Mouse (Mus musculus) heart, postnatal 25 days (tissue): ENCODE data around the gene Gm648. TPM values are rescaled to one million over a fixed set of nuclear protein-coding genes. Genes with fewer than 3 reads are reported as not detected.
"Not testable (repeated sequence)": the region's sequence is repeated elsewhere in the genome, so short reads cannot be mapped to it uniquely, and the experiment has no call there.

ENCODE experiments used
- DNase-seq: peaks from one replicate; pipeline ENCODE4 v3.0.0; 2022; ENCODE audit warnings: low spot score
- intact Hi-C: fragments of 180-260 bp; cut with DNase I; formaldehyde crosslinking; loops from one replicate; pipeline ENCODE4 v1.15.1; 2025
- microRNA-seq: library from miRNA; unstranded; fragments of <30 nt; microRNA quantifications from one replicate; pipeline ENCODE4 v1.2.0, GENCODE M21; 2022
- total RNA-seq, 2 experiments: library from RNA; stranded (reverse); gene quantifications; 2 replicates each; pipeline ENCODE4 v1.2.3; 2021

The Gm648 gene
- total RNA-seq: not detected

- intact Hi-C loops: no loop called here
- DNase-seq: no peak
These were observed at the start of gene Gm648 for GRCm38 (mm10) chrX:56549506-56549905. Gm648 (minus strand) TSS chrX:56549606.

GRCm38 (mm10) chrX:56597887-56598640 is 48.7 kb upstream of the Gm648 start, which contains the start of gene Mmgt1:
Mmgt1 (minus strand) TSS chrX:56598069.
- intact Hi-C loops: loop anchor here (10.0 kb wide), 1 partner anchor 457 kb away; the partner anchor contains the start of gene Htatsf1
- DNase-seq: peak; percentile 91

DNA sequence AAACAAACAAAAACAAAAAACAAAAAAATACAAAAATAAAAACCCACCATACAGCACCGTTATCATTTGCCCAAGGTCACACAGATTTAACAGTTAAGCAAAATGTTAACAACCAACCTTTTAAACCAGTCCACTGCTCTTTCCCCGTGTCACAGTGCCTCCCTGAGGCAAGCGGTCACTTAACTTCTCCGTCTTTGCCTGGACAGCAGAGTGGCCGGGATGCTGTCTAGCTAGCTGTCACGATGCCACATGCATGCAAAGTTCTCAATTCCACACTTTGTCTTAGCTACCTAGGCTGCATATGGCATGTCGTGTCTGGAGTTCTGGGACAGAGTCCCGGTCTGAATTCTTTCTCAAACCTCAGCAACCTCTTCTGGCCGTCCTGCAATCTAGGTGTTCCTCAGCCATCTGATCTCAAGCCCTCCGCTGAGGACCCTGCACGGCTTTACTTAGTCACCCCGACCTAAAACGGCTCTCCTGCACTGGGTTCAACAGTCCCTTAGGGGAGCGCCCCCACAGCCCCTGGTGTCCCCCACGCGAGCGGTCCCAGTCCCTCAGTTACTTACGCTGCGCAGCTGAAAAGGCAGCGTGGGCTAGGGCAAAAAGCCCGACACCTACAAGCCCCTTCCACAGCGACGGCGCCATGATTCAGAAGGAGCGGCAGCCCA is 47.9 kb upstream of the Gm648 start:
- intact Hi-C loops: loop anchor here (10.0 kb wide), 1 partner anchor 457 kb away; the partner anchor contains the start of gene Htatsf1
- no peak for DNase-seq

DNA sequence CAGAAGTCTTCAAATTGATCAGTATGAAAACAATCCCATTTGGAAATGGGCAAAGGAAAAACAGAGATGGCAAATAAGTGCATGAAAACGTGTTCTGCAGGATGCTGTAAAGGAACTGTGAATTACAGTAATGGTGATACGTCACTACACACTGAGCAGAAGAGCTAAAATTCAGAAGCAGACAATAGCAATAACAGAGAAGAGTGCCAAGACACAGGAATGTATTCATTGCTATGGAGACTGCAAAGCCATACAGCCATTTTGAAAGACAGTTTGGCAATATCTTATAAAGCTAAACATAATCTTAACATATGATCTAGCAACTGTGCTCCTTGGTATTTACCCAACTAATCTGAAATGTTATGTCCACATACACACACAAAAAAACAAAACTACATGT is 28.8 kb upstream of the Gm648 start:
- no peak for DNase-seq
- intact Hi-C loops: no loop called here

DNA sequence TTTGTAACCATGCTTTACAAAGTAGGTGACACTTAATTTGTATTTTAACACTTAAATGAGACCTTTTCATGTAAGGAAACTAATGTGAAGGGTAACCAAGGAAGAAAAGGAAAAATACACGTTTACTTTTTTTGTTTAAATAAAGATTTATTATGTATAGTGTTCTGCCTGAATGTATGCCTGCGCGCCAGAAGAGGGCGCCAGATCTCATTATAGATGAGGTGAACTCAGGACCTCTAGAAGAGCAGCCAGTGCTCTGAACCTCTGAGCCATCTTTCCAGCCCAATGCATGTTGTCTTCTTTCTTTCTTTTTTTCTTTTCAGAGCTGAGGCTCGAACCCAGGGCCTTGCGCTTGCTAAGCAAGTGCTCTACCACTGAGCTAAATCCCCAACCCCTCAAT is 23.1 kb upstream of the Gm648 start:
- intact Hi-C loops: loop anchor here (5.0 kb wide), 1 partner anchor 265 kb away; no protein-coding TSS in a partner anchor
- DNase-seq: no peak

- intact Hi-C loops: no loop called here
- no peak for DNase-seq
These were observed 4.2 kb upstream of the Gm648 start for GRCm38 (mm10) chrX:56553584-56553983.

- DNase-seq: no peak
- intact Hi-C loops: no loop called here
These were observed 12.2 kb downstream of the Gm648 start for GRCm38 (mm10) chrX:56537162-56537561.

GRCm38 (mm10) chrX:56531266-56531665 is 18.1 kb downstream of the Gm648 start:
- intact Hi-C loops: no loop called here

DNA sequence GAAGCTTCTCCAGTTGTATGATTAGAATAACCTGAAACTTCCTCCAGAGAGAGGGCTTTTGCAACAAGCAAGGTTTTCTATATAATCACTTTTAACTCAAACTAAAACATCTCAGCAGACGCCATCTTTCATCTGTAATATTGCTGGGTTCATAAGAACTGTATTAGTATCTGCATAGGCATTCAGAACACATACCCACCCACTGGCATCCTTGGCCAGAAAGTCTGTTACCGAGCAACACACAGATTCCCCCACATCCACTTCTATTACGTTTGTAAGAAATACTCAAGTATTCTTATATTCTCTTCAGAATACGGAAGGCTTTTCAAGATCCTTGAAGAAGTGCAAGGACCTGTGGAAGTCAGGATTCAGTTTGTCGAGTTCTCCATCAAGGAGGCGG is 25.0 kb downstream of the Gm648 start, which contains the start of gene Gm10477:
Gm10477 (plus strand) TSS at position 301 of the 400 bp plus-strand sequence.
- intact Hi-C loops, DNase-seq: not testable (repeated sequence)

More at GRCm38 (mm10) chrX:56531266-56531665, 18.1 kb downstream of the Gm648 start:
- DNase-seq: no peak

DNA sequence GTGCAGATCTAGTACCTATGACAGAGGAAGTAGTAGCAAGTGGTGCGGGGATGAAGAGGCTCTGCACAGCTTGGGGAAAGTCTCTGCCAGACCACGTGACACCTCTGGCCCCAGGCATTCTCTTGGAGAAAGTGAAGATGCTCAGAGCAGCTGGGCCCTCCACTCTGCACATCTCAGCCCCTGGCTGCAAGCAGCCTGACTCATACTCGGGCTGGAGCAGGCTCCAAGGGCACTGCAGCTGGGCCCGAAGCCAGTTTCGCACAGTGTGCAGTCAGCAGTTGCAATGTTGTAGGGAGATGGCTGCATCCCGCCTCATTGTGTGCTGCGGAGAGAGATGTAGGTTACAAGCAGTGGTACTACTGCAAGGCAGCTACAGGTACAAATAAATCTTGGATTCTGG is 52.2 kb downstream of the Gm648 start:
- intact Hi-C loops: no loop called here
- DNase-seq: no peak

Small RNA genes lying within 50 kb of the gene (microRNA-seq; reads per million reads assigned to microRNA genes)
- gene Mir5116: 1.4 reads per million

Other genes starting within 250 kb of the Gm648 start
- 1 to 10 TPM; 4.9 to 5.4 TPM for gene Zfp449, start 203.2 kb downstream of the Gm648 start, total RNA-seq
- gene Smim10l2a, start 175.0 kb downstream of the Gm648 start, total RNA-seq: under 1 TPM; 0.16 to 0.34 TPM
- gene Gm2174, start 101.6 kb downstream of the Gm648 start, total RNA-seq: 1 to 10 TPM in 1 of 2 experiments, not detected in 1; 2.3 TPM
- gene Ints6l, start 94.7 kb downstream of the Gm648 start, total RNA-seq: 1 to 10 TPM; 6.3 to 6.6 TPM
- not detected for gene Gm10477, start 24.9 kb downstream of the Gm648 start, total RNA-seq
- 10 to 100 TPM; 29.9 to 33.3 TPM for gene Mmgt1, start 48.5 kb upstream of the Gm648 start, total RNA-seq
- gene Slc9a6, start 60.2 kb upstream of the Gm648 start, total RNA-seq: 10 to 100 TPM; 20.7 to 23.0 TPM
- 100 to 1,000 TPM; 114 to 123 TPM for gene Fhl1, start 182.2 kb upstream of the Gm648 start, total RNA-seq